ENCODE assay signal across 8 mouse cellular contexts in the genomic region with DNA sequence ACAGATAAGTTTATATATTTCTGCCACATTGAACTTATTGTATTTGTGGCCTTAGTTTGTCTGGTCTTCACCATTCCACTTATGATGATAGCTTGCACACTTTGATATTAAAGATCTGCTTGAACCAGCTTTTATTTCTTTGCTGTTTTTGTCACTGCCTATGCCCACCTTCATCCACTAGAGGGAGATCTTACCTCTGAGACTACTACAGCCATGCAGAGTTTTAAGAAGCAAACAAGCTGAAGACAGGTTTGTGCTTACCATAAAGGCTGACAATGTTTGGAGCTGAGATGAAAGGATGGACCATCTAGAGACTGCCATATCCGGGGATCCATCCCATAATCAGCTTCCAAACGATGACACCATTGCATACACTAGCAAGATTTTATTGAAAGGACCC.
A peak's percentile ranks its signal among the peaks of the same experiment; 100 is the strongest.
DNase-seq lines count a peak whose midpoint lies in the region; ATAC-seq and TF ChIP-seq lines count a peak whose summit lies in the region.
"Not testable (repeated sequence)": the region's sequence is repeated elsewhere in the genome, so short reads cannot be mapped to it uniquely, and the experiment has no call there.

No protein-coding gene starts in this region.

- DNase-seq in G1E (ENCODE audit: low spot score), result not testable (repeated sequence)
- DNase-seq in cerebellum, adult 11 months, result peak; percentile 34
- DNase-seq in embryonic facial prominence, embryonic 11.5 days (ENCODE audit: low spot score), result peak; percentile 10
- peak; percentile 46 for DNase-seq in heart, postnatal 0 days (ENCODE audit: low spot score)
- peak; percentile 63 for DNase-seq in kidney, postnatal 0 days (ENCODE audit: low spot score)
- peak; percentile 1 for DNase-seq in left cerebral cortex, postnatal 4 days
- DNase-seq in midbrain, postnatal 0 days (ENCODE audit: low spot score), result peak; percentile 62
- DNase-seq in telencephalon, adult 2 months (ENCODE audit: low read depth, low spot score), result peak; percentile 39

- not testable (repeated sequence) for H3K4me1 ChIP-seq in G1E (ENCODE audit: insufficient read depth, low read depth, low read length); embryonic facial prominence, embryonic 11.5 days (ENCODE audit: control insufficient read depth, insufficient read depth, low read length); heart, postnatal 0 days (ENCODE audit: control insufficient read depth, insufficient read depth); kidney, postnatal 0 days (replicated peaks; ENCODE audit: insufficient read depth, low read length); midbrain, postnatal 0 days (ENCODE audit: insufficient read depth, low read length)

- not testable (repeated sequence) for H3K4me2 ChIP-seq in embryonic facial prominence, embryonic 11.5 days (ENCODE audit: low read depth, low read length); heart, postnatal 0 days (ENCODE audit: low read depth, low read length); kidney, postnatal 0 days (ENCODE audit: low read length); midbrain, postnatal 0 days (ENCODE audit: low read depth, low read length, poor library complexity, severe bottlenecking)

- not testable (repeated sequence) for H3K27ac ChIP-seq in embryonic facial prominence, embryonic 11.5 days (replicated peaks; ENCODE audit: low read depth, low read length); heart, postnatal 0 days (ENCODE audit: low read depth); kidney, postnatal 0 days; midbrain, postnatal 0 days (ENCODE audit: low read depth, low read length)

- not testable (repeated sequence) for H3K36me3 ChIP-seq in G1E (replicated peaks); embryonic facial prominence, embryonic 11.5 days (replicated peaks; ENCODE audit: control insufficient read depth, insufficient read depth, low read depth, low read length); heart, postnatal 0 days (replicated peaks; ENCODE audit: control insufficient read depth, insufficient read depth, low read length); kidney, postnatal 0 days (ENCODE audit: insufficient read depth, low read length); midbrain, postnatal 0 days (ENCODE audit: insufficient read depth, low read length)

- H3K4me3 ChIP-seq in G1E (ENCODE audit: low read depth, low read length); embryonic facial prominence, embryonic 11.5 days (ENCODE audit: low read depth, low read length); heart, postnatal 0 days (ENCODE audit: low read depth, low read length); kidney, postnatal 0 days (replicated peaks; ENCODE audit: low read depth, low read length); midbrain, postnatal 0 days (ENCODE audit: low read depth, low read length): not testable (repeated sequence)

- 0 out of 2 replicates have a peak, but pooled peaks have one; percentile 8 for TF ChIP-seq CTCF in G1E (IDR thresholded peaks at IDR 0.05; ENCODE audit: low read depth, low read length)
- peak; percentile 81 for TF ChIP-seq CTCF in heart, postnatal 0 days (IDR thresholded peaks at IDR 0.05; ENCODE audit: low read depth)
- TF ChIP-seq CTCF in kidney, postnatal 0 days (IDR thresholded peaks at IDR 0.05; ENCODE audit: low read depth), result peak; percentile 78
- peak; percentile 86 for TF ChIP-seq CTCF in midbrain, postnatal 0 days (IDR thresholded peaks at IDR 0.05)

- not testable (repeated sequence) for H3K27me3 ChIP-seq in G1E (ENCODE audit: insufficient read depth, low read length); embryonic facial prominence, embryonic 11.5 days (ENCODE audit: control insufficient read depth, insufficient read depth, low read length); heart, postnatal 0 days (ENCODE audit: control insufficient read depth, insufficient read depth, low read length); kidney, postnatal 0 days (ENCODE audit: insufficient read depth, low read length); midbrain, postnatal 0 days (ENCODE audit: insufficient read depth, low read length)

- not testable (repeated sequence) for TF ChIP-seq EP300 in heart, postnatal 0 days (IDR thresholded peaks at IDR 0.05; ENCODE audit: low read depth)

- H3K9ac ChIP-seq in embryonic facial prominence, embryonic 11.5 days (replicated peaks; ENCODE audit: low read length); heart, postnatal 0 days (replicated peaks; ENCODE audit: low read depth, low read length); kidney, postnatal 0 days (ENCODE audit: low read depth, low read length); midbrain, postnatal 0 days (replicated peaks; ENCODE audit: low read length, poor library complexity, severe bottlenecking): not testable (repeated sequence)

- WGBS in embryonic facial prominence, embryonic 11.5 days, result 8% methylated on average over 2 of the region's 2 CpGs
- 9% methylated on average over 2 of the region's 2 CpGs for WGBS in heart, postnatal 0 days
- 20% methylated on average over 2 of the region's 2 CpGs for WGBS in kidney, postnatal 0 days
- WGBS in midbrain, postnatal 0 days, result 7% methylated on average over 2 of the region's 2 CpGs

- intact Hi-C loops in left cerebral cortex, postnatal 4 days (cut with DNase I), result loop anchor here (5.0 to 10.0 kb wide), 2 partner anchors 732 to 800 kb away; no protein-coding TSS in a partner anchor

- not testable (repeated sequence) for ATAC-seq in G1E (ENCODE audit: extremely low read depth, insufficient number of reproducible peaks, low FRiP score, poor library complexity, severe bottlenecking); embryonic facial prominence, embryonic 11.5 days (replicated peaks; ENCODE audit: insufficient number of reproducible peaks, low FRiP score, low TSS enrichment, low read depth); heart, postnatal 0 days (ENCODE audit: insufficient read depth, low read depth); kidney, postnatal 0 days (replicated peaks; ENCODE audit: low FRiP score, low read depth); midbrain, postnatal 0 days (ENCODE audit: low FRiP score)

- not testable (repeated sequence) for H3K9me3 ChIP-seq in G1E (replicated peaks); embryonic facial prominence, embryonic 11.5 days (replicated peaks; ENCODE audit: control insufficient read depth, low read length); heart, postnatal 0 days (replicated peaks; ENCODE audit: control insufficient read depth, low read length); kidney, postnatal 0 days (replicated peaks; ENCODE audit: low read length); midbrain, postnatal 0 days (ENCODE audit: low read length)

Comparison
In these comparisons a context has a peak if more than half of its experiments do, and no peak if none do; other contexts are left out.
1. CTCF ChIP-seq: peak in every context shown above with its lines; median percentile 86 in midbrain, postnatal 0 days; 81 in heart, postnatal 0 days; 78 in kidney, postnatal 0 days; 8 in G1E.